Mouse (Mus musculus): ENCODE measurements around the gene Arf4. TPM values are rescaled to one million over a fixed set of nuclear protein-coding genes. Genes with fewer than 3 reads are reported as not detected.
"Not testable (repeated sequence)": the region's sequence is repeated elsewhere in the genome, so short reads cannot be mapped to it uniquely, and the experiment has no call there.

Arf4 gene
- polyA plus RNA-seq, 1 experiment from 2014 or later, result 504 TPM

DNA sequence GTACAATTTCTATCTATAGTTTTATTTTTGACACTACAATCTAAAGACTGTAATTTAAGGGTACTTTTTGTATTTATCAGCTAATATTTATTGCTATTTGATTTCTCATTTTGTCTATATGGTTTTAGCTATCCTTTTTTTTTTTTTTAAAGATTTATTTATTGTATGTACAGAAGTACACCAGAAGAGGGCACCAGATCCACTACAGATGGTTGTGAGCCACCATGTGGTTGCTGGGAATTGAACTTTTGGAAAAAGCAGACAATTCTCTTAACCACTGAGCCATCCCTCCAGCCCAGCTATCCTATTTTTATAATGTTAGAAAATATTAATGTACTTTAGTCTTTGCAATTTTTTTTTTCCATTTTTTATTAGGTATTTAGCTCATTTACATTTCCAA lies 60.0 kb downstream of the Arf4 start:
- Histone ChIP-seq H3K9ac (no peak overlapping the region), H3K36me3 (no peaks in the 10 kb centered on the region), H3K9me3 (no peaks in the 10 kb centered on the region), H3K27ac (replicated peaks) (no peak overlapping the region), H3K4me2 (no peak overlapping the region), H3K4me1 (replicated peaks) (no peaks in the 10 kb centered on the region), H3K4me3 (no peak overlapping the region), H3K27me3 (no peaks in the 10 kb centered on the region)
- no peak for ATAC-seq (ENCODE audit: low FRiP score, low read depth)

DNA sequence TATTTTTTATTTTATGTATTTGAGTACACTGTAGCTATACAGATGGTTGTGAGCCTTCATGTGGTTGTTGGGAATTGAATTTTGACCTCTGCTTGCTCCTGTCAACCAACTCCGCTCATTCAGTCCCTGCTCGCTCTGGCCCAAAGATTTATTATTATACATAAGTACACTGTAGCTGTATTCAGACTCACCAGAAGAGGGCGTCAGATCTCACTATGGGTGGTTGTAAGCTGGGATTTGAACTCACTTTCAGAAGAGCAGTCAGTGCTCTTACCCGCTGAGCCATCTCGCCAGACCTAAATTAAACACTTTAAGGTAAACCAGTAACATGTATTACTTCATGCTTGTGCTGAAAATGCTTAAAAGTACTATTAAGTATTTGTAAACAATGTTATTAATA lies 67.4 kb downstream of the Arf4 start:
- H3K36me3 ChIP-seq; H3K27ac ChIP-seq (replicated peaks); H3K9ac ChIP-seq; H3K4me1 ChIP-seq (replicated peaks); H3K4me3 ChIP-seq; H3K9me3 ChIP-seq; H3K4me2 ChIP-seq; H3K27me3 ChIP-seq; ATAC-seq (ENCODE audit: low FRiP score, low read depth): not testable (repeated sequence)
- WGBS, result 88% methylated on average over 5 of the region's 5 CpGs

Small RNAs within 50 kb of the gene (microRNA-seq; reads per million reads assigned to microRNA genes)
- gene Mir7672, result not detected

Other genes starting within 250 kb of the Arf4 start
- gene Slmap, start 103.1 kb upstream of the Arf4 start, polyA plus RNA-seq (2015; fragmentation: Nextera tagmentation; extraction: Ambion mirVana), result 14.1 and 14.4 TPM in 2 replicates
- 18.0 and 18.3 TPM in 2 replicates for gene Dennd6a, start 64.2 kb upstream of the Arf4 start, polyA plus RNA-seq (2015; fragmentation: Nextera tagmentation; extraction: Ambion mirVana)
- 11.1 and 11.8 TPM in 2 replicates for gene Pde12, start 31.8 kb downstream of the Arf4 start, polyA plus RNA-seq (2015; fragmentation: Nextera tagmentation; extraction: Ambion mirVana)
- gene Dnah12, start 55.2 kb downstream of the Arf4 start, polyA plus RNA-seq (2015; fragmentation: Nextera tagmentation; extraction: Ambion mirVana), result 0.07 and 0.09 TPM in 2 replicates